Mouse (Mus musculus): Measurements from ENCODE around the gene Twf2. TPM values are rescaled to one million over a fixed set of nuclear protein-coding genes. Genes with fewer than 3 reads are reported as not detected.
A peak's percentile ranks its signal among the peaks of the same experiment; 100 is the strongest.

Twf2 gene
- polyA plus RNA-seq, 1 experiment from 2014 or later = 69.8 TPM

DNA sequence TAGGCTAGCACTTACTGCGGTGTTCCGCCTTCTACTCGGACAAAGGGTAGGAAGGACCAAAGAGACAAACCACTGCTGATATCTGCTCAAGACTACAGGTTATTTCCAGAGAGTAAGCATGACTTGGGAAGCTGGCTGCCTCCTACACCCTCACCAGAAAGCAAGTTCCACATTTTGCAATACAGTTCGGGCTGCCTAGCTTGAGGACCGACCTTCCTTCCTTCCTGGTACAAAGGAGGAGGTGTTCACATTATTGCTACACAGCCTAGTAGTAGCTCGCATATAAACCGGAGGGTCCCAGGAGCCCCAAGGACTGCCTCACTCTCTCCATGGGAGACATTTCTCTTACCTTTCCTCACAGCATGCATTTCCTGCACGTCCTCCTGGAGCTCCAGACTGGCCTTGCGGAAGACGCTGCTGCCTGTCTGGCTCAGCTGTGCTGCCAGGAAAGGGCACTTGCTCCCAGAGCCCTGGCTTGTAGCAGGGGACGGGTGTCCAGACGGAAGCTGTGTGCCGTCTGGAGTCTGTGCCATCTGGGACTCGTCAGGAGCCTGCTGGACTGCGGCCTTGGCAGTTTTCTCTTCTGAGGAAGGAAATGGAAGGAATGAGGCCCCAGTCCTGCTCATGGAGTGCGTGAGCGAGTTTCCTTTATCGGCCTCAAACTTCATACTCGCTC, 40.0 kb downstream of the Twf2 start:
- Histone ChIP-seq H3K4me2 (no peak overlapping the region), H3K27ac (peak overlapping the region; percentile 74), H3K4me3 (replicated peaks) (no peak overlapping the region), H3K4me1 (replicated peaks) (peaks cover 19% of the 10 kb centered on the region), H3K27me3 (no peaks in the 10 kb centered on the region), H3K9ac (replicated peaks) (no peak overlapping the region), H3K36me3 (peaks cover 61% of the 10 kb centered on the region), H3K9me3 (no peaks in the 10 kb centered on the region)
- no peak for ATAC-seq (ENCODE audit: insufficient number of reproducible peaks, insufficient read depth, low FRiP score, low TSS enrichment, low read depth)
- 58% methylated on average over 19 of the region's 19 CpGs for WGBS

DNA sequence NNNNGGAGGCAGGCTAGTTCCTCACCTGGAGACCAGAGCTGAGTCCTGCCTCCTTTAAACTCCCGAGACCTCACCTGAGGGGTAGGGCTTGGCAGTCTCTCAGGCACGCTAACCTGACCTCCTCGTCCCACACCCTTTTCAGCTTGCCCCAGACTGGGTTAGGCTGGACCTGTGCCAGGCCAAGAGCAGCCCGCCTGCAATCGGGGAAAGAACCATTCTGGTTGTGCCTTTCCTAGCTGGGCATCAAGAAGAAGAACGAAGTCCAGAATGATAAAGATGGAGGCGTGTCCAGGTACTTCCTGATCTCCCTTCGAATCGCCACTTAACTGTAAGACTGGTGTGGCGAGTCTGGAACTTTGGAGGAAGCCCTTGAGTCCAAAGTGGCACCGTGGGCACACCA, 46.6 kb downstream of the Twf2 start:
- Histone ChIP-seq H3K4me3 (replicated peaks) (no peak overlapping the region), H3K4me2 (no peak overlapping the region), H3K4me1 (replicated peaks) (peaks cover 18% of the 10 kb centered on the region), H3K9ac (replicated peaks) (no peak overlapping the region), H3K36me3 (peaks cover 8% of the 10 kb centered on the region; the same call in 1 of the 2 replicates), H3K27me3 (no peaks in the 10 kb centered on the region), H3K9me3 (no peaks in the 10 kb centered on the region), H3K27ac (no peak overlapping the region)
- no peak for ATAC-seq (ENCODE audit: insufficient number of reproducible peaks, insufficient read depth, low FRiP score, low TSS enrichment, low read depth)
- 91% methylated on average over 11 of the region's 11 CpGs for WGBS

GRCm38 (mm10) chr9:106250245-106250644, 47.3 kb downstream of the Twf2 start:
- Histone ChIP-seq H3K9me3 (no peaks in the 10 kb centered on the region), H3K27ac (no peak overlapping the region), H3K4me2 (no peak overlapping the region), H3K4me1 (replicated peaks) (peaks cover 18% of the 10 kb centered on the region), H3K36me3 (peaks cover 1% of the 10 kb centered on the region; the same call in 1 of the 2 replicates), H3K27me3 (no peaks in the 10 kb centered on the region), H3K9ac (replicated peaks) (no peak overlapping the region), H3K4me3 (replicated peaks) (no peak overlapping the region)
- ATAC-seq (ENCODE audit: insufficient number of reproducible peaks, insufficient read depth, low FRiP score, low TSS enrichment, low read depth) = no peak
- 61% methylated on average over 4 of the region's 4 CpGs for WGBS

GRCm38 (mm10) chr9:106251066-106251465, 48.2 kb downstream of the Twf2 start:
- H3K27ac ChIP-seq = no peak overlapping the region
- H3K4me2 ChIP-seq = no peak overlapping the region
- H3K36me3 ChIP-seq = no peaks in the 10 kb centered on the region
- H3K4me1 ChIP-seq (replicated peaks) = peaks cover 18% of the 10 kb centered on the region
- no peak for ATAC-seq (ENCODE audit: insufficient number of reproducible peaks, insufficient read depth, low FRiP score, low TSS enrichment, low read depth)
- H3K9ac ChIP-seq (replicated peaks) = no peak overlapping the region
- no peaks in the 10 kb centered on the region for H3K9me3 ChIP-seq
- H3K27me3 ChIP-seq = no peaks in the 10 kb centered on the region
- no peak overlapping the region for H3K4me3 ChIP-seq (replicated peaks)
- 80% methylated on average over 8 of the region's 8 CpGs for WGBS

DNA sequence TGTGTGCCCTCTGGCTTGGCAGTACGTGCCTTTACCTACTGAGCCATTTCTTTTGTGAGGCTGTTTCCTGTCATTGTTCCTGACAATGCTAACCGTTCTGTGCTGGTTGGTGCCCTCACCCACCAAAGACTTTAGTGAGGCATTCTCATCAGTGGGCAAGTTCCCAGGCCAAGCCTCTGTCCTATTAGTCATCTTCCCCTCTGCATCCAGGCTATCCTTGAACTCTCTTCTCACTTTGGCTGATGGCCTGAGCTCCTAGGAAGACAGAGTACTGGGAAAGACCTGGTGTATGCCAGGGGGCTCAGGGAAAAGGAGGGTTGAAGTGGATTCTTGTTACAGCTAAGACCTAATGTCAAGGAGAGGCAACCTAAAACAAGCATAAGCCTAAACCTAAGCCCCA, 51.1 kb downstream of the Twf2 start:
- 81% methylated on average over 2 of the region's 2 CpGs for WGBS
- ATAC-seq (ENCODE audit: insufficient number of reproducible peaks, insufficient read depth, low FRiP score, low TSS enrichment, low read depth) = no peak

GRCm38 (mm10) chr9:106258412-106258811, 55.5 kb downstream of the Twf2 start:
- Histone ChIP-seq H3K36me3 (no peaks in the 10 kb centered on the region), H3K9me3 (no peaks in the 10 kb centered on the region), H3K27ac (no peak overlapping the region), H3K9ac (replicated peaks) (no peak overlapping the region), H3K4me3 (replicated peaks) (no peak overlapping the region), H3K27me3 (no peaks in the 10 kb centered on the region), H3K4me1 (replicated peaks) (no peaks in the 10 kb centered on the region), H3K4me2 (no peak overlapping the region)
- ATAC-seq (ENCODE audit: insufficient number of reproducible peaks, insufficient read depth, low FRiP score, low TSS enrichment, low read depth) = no peak
- 90% methylated on average over 4 of the region's 4 CpGs for WGBS

More for the DNA sequence above, 51.1 kb downstream of the Twf2 start:
- H3K27ac ChIP-seq = no peak overlapping the region
- H3K9me3 ChIP-seq = no peaks in the 10 kb centered on the region
- H3K9ac ChIP-seq (replicated peaks) = no peak overlapping the region
- H3K4me3 ChIP-seq (replicated peaks) = no peak overlapping the region
- H3K36me3 ChIP-seq = no peaks in the 10 kb centered on the region
- no peak overlapping the region for H3K4me2 ChIP-seq
- no peaks in the 10 kb centered on the region for H3K27me3 ChIP-seq
- H3K4me1 ChIP-seq (replicated peaks) = no peaks in the 10 kb centered on the region

GRCm38 (mm10) chr9:106258990-106259389, 56.1 kb downstream of the Twf2 start:
- Histone ChIP-seq H3K9me3 (no peaks in the 10 kb centered on the region), H3K4me1 (replicated peaks) (no peaks in the 10 kb centered on the region), H3K9ac (replicated peaks) (no peak overlapping the region), H3K36me3 (no peaks in the 10 kb centered on the region), H3K4me3 (replicated peaks) (no peak overlapping the region), H3K27ac (no peak overlapping the region), H3K27me3 (no peaks in the 10 kb centered on the region), H3K4me2 (no peak overlapping the region)
- ATAC-seq (ENCODE audit: insufficient number of reproducible peaks, insufficient read depth, low FRiP score, low TSS enrichment, low read depth) = no peak
- 77% methylated on average over 5 of the region's 5 CpGs for WGBS

- Histone ChIP-seq H3K36me3 (no peaks in the 10 kb centered on the region), H3K4me3 (replicated peaks) (no peak overlapping the region), H3K27ac (no peak overlapping the region), H3K27me3 (no peaks in the 10 kb centered on the region), H3K9me3 (no peaks in the 10 kb centered on the region), H3K4me2 (no peak overlapping the region), H3K9ac (replicated peaks) (no peak overlapping the region), H3K4me1 (replicated peaks) (no peaks in the 10 kb centered on the region)
- WGBS = 85% methylated on average over 6 of the region's 6 CpGs
- no peak for ATAC-seq (ENCODE audit: insufficient number of reproducible peaks, insufficient read depth, low FRiP score, low TSS enrichment, low read depth)
These were observed 58.1 kb downstream of the Twf2 start for GRCm38 (mm10) chr9:106261058-106261457.

GRCm38 (mm10) chr9:106261491-106261890, 58.6 kb downstream of the Twf2 start:
- Histone ChIP-seq H3K9ac (replicated peaks) (no peak overlapping the region), H3K4me2 (no peak overlapping the region), H3K4me1 (replicated peaks) (no peaks in the 10 kb centered on the region), H3K36me3 (no peaks in the 10 kb centered on the region), H3K27ac (no peak overlapping the region), H3K4me3 (replicated peaks) (no peak overlapping the region), H3K9me3 (no peaks in the 10 kb centered on the region), H3K27me3 (no peaks in the 10 kb centered on the region)
- 83% methylated on average over 3 of the region's 3 CpGs for whole genome bisulfite sequencing
- ATAC-seq (ENCODE audit: insufficient number of reproducible peaks, insufficient read depth, low FRiP score, low TSS enrichment, low read depth) = no peak

DNA sequence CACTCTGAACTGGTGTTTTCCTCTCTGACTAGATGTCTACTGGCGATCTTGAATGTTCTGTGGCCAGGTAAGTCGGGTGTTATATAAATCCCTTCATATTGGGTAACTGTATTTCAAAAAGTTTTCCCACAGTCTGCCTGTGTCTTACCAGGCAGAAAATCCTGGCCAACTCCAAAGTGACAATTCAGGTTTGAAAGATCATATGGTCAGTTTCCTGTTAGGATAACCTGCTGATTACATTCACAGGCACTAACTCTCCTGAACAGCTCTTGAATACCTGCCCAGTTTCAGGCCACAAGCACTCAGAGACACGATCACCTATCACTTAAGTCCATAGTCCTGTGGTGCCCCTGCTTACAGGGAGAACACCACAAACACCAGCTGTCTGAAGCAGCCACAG, 59.2 kb downstream of the Twf2 start:
- Histone ChIP-seq H3K36me3 (no peaks in the 10 kb centered on the region), H3K4me1 (replicated peaks) (no peaks in the 10 kb centered on the region), H3K4me2 (no peak overlapping the region), H3K27ac (no peak overlapping the region), H3K9me3 (no peaks in the 10 kb centered on the region), H3K4me3 (replicated peaks) (no peak overlapping the region), H3K27me3 (no peaks in the 10 kb centered on the region), H3K9ac (replicated peaks) (no peak overlapping the region)
- 83% methylated on average over 3 of the region's 3 CpGs for WGBS
- ATAC-seq (ENCODE audit: insufficient number of reproducible peaks, insufficient read depth, low FRiP score, low TSS enrichment, low read depth) = no peak

- H3K27ac ChIP-seq = no peak overlapping the region
- WGBS = 88% methylated on average over 9 of the region's 9 CpGs
- H3K27me3 ChIP-seq = no peaks in the 10 kb centered on the region
- no peak for ATAC-seq (ENCODE audit: insufficient number of reproducible peaks, insufficient read depth, low FRiP score, low TSS enrichment, low read depth)
- H3K9ac ChIP-seq (replicated peaks) = no peak overlapping the region
- H3K4me1 ChIP-seq (replicated peaks) = no peaks in the 10 kb centered on the region
- no peak overlapping the region for H3K4me2 ChIP-seq
- no peaks in the 10 kb centered on the region for H3K9me3 ChIP-seq
- H3K4me3 ChIP-seq (replicated peaks) = no peak overlapping the region
- no peaks in the 10 kb centered on the region for H3K36me3 ChIP-seq
These were observed 60.5 kb downstream of the Twf2 start for GRCm38 (mm10) chr9:106263381-106263924.

All from limb, embryonic 12.5 days (tissue).